Mouse (Mus musculus): ENCODE measurements around the gene Krtap10-10. TPM values are rescaled to one million over a fixed set of nuclear protein-coding genes. Genes with fewer than 3 reads are reported as not detected.
"Not testable (repeated sequence)": the region's sequence is repeated elsewhere in the genome, so short reads cannot be mapped to it uniquely, and the experiment has no call there.

The Krtap10-10 gene
- not detected for total RNA-seq (2021)
- long read RNA-seq, experiment 1, result 0 reads
- long read RNA-seq, experiment 2, result 0 reads

- peak; percentile 14 to 43 for DNase-seq (ENCODE audit: low spot score in 2 of 2)
Observed at GRCm38 (mm10) chr10:77835647-77836046, at the start of gene Krtap10-10. Gene Krtap10-10, plus strand, starts transcription at chr10:77835947.

DNA sequence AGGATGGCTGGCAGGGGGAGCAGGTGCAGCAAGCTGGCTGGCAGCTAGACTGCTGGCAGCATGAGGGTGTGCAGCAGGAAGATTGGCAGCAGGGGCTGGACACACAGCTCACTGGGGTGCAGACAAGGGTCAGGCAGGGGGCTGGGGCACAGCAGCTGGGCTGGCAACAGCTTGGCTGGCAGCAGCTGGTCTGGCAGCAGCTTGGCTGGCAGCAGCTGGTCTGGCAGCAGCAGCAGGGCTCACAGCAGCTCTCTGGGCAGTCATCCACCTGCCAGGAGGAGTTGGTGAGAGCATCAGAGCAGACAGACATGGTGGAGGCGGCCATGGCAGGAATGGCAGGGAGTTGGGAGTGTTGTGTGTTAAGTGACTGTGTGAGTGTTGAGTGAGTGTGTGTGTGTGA lies 47.9 kb upstream of the Krtap10-10 start, which contains the start of gene Gm7137:
Gene Gm7137 (minus strand): TSS at position 325 of the 400 bp plus-strand sequence.
- DNase-seq (ENCODE audit: low spot score in 2 of 2), result not testable (repeated sequence)

DNA sequence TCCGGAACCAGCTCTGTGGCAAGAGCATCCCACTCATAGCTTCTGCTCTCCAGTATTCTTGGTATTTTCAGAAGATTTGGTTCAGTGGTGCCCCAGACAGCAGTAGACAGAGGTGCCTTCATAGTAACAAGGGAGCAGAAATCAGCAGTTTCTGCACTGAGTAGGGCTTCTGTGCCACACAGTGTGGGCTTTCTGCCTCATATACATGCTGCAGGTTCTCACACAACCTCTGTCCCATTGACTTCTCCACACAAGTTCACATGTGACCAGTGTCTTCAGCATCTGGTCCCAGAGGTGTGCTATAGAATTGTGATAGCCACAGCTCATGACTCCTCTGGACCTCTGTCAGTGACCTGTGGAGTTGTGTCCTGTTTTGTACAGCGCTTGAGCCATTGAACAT lies 47.1 kb upstream of the Krtap10-10 start:
- no peak for DNase-seq (ENCODE audit: low spot score in 2 of 2)

GRCm38 (mm10) chr10:77794976-77795375 lies 40.8 kb upstream of the Krtap10-10 start, which contains the start of gene Gm9639:
Gene Gm9639, minus strand, starts transcription at chr10:77795076.
- no peak for DNase-seq (ENCODE audit: low spot score in 2 of 2)

- no peak for DNase-seq (ENCODE audit: low spot score in 2 of 2)
Observed at GRCm38 (mm10) chr10:77797677-77798076, 38.1 kb upstream of the Krtap10-10 start.

DNA sequence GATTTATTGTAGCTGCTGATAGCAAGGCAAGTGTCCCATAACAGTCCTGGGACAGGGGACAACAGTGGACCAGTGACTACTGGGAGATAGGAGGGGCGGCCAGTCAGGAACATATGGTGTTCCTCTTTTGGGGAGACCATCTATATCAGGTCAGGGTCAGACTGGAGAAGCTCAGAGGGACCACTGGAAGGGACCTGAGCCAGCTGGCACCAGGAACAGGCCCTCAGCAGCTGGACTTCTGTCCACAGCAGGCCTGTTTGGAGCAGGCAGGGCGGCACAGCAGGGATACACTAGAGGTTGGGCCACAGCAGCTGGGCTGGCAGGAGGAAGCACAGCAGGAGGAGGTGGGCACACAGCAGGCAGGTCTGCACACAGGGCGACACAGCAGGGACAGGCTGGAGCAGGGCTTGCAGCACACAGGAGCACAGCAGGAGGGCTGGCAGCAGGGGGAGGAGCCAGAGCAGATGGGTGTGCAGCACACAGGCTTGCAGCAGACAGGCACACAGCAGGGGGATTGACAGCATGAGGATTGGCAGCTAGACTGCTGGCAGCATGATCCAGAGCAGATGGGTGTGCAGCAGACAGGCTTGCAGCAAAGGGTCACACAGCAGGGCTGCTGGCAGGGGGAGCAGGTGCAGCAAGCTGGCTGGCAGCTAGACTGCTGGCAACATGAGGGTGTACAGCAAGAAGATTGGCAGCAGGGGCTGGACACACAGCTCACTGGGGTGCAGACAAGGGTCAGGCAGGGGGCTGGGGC lies 37.4 kb upstream of the Krtap10-10 start:
- not testable (repeated sequence) for DNase-seq (ENCODE audit: low spot score in 2 of 2)

DNA sequence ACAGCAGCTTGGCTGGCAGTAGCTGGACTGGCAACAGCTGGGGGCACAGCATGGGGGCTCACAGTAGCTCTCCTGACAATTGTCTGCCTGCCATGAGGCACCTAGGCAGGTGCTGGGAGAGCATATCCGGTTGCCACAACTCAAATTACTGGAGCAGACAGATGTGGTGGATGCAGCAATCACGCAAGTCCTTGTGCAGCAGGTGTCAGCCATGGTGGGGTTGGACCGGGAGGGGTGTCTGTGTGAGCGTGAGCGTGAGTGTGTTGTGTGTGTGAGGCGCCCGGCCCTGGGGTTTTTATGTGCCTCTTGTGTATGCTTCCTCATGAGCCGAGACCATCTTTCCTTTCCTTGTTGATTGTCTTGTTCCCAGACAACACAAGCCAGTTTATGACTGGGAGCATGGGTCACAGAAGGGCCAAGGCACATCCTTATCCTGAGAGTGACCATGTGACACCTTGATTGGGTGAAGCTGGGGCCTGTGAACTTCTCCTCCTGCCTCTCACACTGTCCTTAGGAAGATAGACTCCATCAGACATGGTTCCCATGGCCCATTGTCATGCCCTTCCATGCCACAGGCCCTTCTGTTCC lies 36.7 kb upstream of the Krtap10-10 start, which contains the start of gene Gm19668:
Gene Gm19668 (minus strand): TSS at position 213 of the 588 bp plus-strand sequence.
- no peak for DNase-seq (ENCODE audit: low spot score in 2 of 2)

DNA sequence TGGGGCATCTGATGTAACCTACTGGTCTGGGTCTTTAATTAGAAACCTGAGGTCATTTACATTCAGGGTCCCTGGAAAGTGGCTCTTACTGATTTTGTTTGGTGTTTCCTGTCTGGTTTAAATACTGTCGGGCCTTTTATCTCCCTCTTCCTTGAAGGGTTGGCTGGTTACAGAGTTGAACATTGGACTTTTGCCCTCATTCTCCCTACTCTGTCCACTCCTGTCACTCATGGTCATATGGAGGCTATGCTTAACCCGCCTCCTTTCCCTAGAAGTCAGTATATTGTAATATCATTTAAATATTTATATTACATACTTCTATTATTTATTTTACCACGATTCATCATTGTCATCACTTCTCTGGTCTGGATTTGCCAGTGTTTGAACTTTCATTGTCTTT lies 31.7 kb upstream of the Krtap10-10 start:
- no peak for DNase-seq (ENCODE audit: low spot score in 2 of 2)

- DNase-seq (ENCODE audit: low spot score in 2 of 2), result no peak
Observed at GRCm38 (mm10) chr10:77811743-77812142, 24.0 kb upstream of the Krtap10-10 start, which contains the start of gene Gm9507. Gene Gm9507, minus strand, starts transcription at chr10:77811843.

GRCm38 (mm10) chr10:77814382-77814781 lies 21.4 kb upstream of the Krtap10-10 start, which contains the start of gene Gm2696:
Gene Gm2696, plus strand, starts transcription at chr10:77814682.
- DNase-seq (ENCODE audit: low spot score in 2 of 2), result no peak

GRCm38 (mm10) chr10:77815514-77815913 lies 20.2 kb upstream of the Krtap10-10 start:
- DNase-seq (ENCODE audit: low spot score in 2 of 2), result no peak

GRCm38 (mm10) chr10:77818523-77818922 lies 17.2 kb upstream of the Krtap10-10 start:
- DNase-seq (ENCODE audit: low spot score in 2 of 2), result no peak

DNA sequence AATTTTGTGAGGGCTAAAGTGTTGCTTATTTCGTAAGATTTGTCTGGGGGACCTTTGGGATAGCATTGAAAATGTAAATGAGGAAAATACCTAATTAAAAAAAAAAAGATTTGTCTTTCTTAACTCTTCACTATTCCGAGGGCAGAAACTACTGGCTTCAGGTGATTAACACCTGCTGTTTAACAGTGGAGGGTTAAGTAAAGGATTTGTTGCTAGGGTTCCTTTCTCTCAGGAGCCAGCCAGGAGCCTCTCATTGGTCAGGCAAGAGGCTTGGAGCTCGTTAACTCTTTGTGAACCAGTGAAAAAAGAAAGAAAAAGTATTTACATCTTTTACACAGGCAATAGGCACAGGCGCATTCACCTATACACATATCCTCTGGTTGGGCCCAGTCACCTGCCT lies 16.5 kb upstream of the Krtap10-10 start:
- DNase-seq (ENCODE audit: low spot score in 2 of 2), result no peak

DNA sequence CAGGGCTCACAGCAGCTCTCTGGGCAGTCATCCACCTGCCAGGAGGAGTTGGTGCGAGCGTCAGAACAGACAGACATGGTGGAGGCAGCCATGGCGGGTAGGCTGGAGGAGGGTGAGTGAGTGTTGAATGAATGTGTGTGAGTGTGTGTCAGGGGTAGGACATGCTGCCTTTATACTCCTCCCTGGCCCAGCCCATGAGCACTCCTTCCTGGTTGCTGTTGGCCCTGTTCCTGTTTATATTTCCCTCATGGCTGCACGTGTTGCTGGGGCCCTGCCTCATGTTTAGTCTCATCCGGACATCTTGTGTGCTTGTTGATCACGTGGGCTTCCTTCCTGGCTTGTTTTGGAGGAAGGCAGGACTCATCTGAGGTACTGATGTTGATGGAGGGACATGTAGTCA lies 8.8 kb upstream of the Krtap10-10 start, which contains the start of gene Krtap10-4:
Gene Krtap10-4 (minus strand): TSS at position 145 of the 400 bp plus-strand sequence.
- DNase-seq (ENCODE audit: low spot score in 2 of 2), result no peak

DNA sequence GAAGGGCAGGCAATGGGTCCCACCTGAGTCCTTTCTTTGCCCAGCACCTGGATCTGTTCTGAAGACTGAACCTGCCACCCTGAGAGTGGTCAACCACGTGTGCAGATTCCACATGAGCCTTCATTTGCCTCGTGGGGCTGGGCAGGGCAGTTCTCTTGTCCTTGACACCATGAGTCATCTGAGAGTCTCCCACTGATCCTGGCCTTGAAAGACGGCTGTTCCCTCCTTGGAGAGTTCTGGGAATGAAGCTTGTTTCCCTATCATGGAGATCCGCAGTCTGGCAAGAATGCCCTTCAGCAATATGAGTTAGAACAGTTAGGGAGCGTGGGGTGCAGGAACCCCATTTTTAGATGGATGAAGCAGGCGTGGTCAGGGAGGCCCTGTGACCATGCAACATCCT lies 3.3 kb downstream of the Krtap10-10 start:
- no peak for DNase-seq (ENCODE audit: low spot score in 2 of 2)

- DNase-seq (ENCODE audit: low spot score in 2 of 2), result no peak
Observed at GRCm38 (mm10) chr10:77846503-77846902, 10.8 kb downstream of the Krtap10-10 start, which contains the start of gene Gm36176. Gene Gm36176, plus strand, starts transcription at chr10:77846803.

DNA sequence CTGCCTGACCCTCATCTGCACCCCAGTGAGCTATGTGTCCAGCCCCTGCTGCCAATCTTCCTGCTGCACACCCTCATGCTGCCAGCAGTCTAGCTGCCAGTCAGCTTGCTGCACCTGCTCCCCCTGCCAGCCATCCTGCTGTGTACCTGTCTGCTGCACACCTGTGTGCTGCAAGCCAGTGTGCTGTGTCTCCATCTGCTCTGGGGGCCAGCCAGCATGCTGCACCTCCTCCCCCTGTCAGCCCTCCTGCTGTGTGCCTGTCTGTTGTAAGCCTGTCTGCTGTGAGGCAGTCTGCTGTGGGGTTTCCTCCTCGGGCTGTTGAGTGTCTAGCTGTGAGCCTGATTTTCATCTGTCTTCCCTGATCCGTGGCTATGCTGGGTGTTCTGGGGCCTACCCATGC lies 11.2 kb downstream of the Krtap10-10 start:
- no peak for DNase-seq (ENCODE audit: low spot score in 2 of 2)

DNA sequence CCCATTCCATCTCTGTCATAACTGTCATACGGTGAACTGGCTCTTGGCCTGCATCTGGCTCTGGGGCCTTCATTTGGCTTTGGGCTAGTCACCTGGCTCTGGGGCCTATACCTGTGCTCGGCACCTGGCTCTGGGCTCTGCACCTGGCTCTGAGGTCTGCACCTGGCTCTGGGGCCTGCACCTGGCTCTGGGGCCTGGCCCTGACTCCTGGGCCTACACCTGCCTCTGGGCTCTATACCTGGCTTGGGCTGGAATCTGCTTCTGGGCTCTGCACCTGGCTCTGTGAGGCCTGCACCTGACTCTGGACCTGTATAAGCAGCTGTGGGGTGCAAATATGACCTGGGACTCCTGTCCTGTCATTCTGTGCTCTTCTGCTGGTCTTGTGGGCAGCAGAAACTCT lies 11.8 kb downstream of the Krtap10-10 start:
- no peak for DNase-seq (ENCODE audit: low spot score in 2 of 2)

GRCm38 (mm10) chr10:77852559-77852958 lies 16.8 kb downstream of the Krtap10-10 start, which contains the start of gene Gm10318:
Gene Gm10318, plus strand, starts transcription at chr10:77852859.
- DNase-seq (ENCODE audit: low spot score in 2 of 2), result no peak

DNA sequence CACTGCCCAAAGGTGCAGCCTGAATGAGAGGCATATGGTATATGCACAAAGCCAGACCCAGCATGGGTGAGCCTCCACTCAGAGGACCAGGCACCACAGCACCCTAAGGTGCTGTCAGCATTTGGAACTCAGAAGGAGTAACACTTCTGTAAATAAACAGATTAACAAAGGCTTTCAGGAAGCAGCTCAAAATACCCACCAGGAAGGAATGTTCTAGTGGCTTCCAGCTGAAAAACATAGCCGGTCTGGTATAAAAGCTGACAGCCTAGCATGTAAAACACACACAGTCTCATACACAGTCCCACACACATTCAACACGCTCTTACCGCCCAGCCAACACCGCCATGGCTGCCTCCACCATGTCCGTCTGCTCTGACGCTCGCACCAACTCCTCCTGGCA lies 25.9 kb downstream of the Krtap10-10 start, which contains the start of gene Gm3285:
Gene Gm3285 (plus strand): TSS at position 301 of the 400 bp plus-strand sequence.
- no peak for DNase-seq (ENCODE audit: low spot score in 2 of 2)

DNA sequence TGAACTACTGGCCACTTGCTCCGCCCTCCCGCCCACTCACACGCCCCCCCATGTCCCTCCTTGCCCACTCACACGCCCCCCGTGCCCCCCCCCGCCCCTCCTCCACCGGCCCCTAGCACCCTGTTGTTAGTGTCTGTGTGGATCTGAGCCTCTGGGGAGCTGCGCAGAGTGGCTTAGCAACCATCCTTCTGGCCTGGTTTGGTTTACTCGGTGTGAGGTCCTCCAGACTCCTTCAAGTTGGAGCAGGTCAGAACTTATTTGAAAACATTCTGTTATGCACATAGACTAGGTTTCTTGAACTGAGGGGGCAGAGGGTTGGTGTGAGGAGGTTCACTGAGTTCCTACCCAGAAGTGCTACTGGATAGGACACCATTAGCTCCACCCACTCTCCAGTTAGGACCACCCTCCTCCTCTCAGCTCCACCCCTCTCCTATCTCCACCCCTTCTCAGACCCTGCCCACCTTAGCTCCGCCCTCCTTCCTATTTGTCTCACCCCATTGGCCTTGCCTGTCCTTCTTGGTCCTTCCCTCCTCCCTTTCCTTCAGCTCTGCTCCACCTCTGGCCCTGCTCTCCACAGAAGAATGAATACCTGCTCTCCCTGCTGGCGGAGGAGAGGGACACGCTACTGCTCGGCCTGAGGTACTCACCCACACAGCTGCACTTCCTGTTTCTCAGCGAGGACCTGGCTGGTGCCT lies 28.5 kb downstream of the Krtap10-10 start:
- DNase-seq (ENCODE audit: low spot score in 2 of 2), result no peak
